Mouse (Mus musculus): Measurements from ENCODE around the gene Dennd1b.

DNA sequence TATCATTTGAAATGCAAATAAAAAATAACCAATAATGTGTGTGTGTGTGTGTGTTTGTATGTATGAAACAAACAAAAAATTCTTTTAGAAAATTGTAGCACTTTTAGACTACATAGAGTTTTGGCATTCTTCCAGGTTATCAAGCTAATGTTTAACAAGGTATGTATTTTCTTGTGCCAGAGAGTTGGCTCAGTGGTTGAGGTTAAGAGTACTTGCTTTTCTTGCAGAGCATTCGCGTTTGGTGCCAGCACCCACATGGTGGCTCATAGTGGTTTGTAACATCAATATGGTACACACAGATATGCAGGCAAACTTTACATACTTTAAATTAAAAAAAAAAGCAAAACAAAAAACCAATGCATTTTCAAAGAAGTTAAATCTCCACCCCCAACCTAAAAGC lies 101.5 kb downstream of the Dennd1b start:
- TF ChIP-seq CTCF (IDR thresholded peaks at IDR 0.05; ENCODE audit: low read depth) (no peak), EP300 (IDR thresholded peaks at IDR 0.05; ENCODE audit: low read depth) (no peak)

Measured in liver, embryonic 14.5 days (tissue).